Mouse (Mus musculus) adrenal gland, postnatal 36 days (tissue): ENCODE results near the gene Rbm5. TPM values are rescaled to one million over a fixed set of nuclear protein-coding genes. Genes with fewer than 3 reads are reported as not detected.

Source experiments
- DNase-seq, 2 experiments: peaks; one replicate each; pipeline ENCODE4 v3.0.0; 2021; ENCODE audit warnings: mixed read lengths in 1 of 2
- total RNA-seq, 2 experiments: library from RNA; stranded (reverse); gene quantifications; 2 replicates each; pipeline ENCODE4 v1.2.3; 2021

Gene Rbm5
- total RNA-seq, 2 experiments from 2014 or later = 91.6 to 126 TPM

DNA sequence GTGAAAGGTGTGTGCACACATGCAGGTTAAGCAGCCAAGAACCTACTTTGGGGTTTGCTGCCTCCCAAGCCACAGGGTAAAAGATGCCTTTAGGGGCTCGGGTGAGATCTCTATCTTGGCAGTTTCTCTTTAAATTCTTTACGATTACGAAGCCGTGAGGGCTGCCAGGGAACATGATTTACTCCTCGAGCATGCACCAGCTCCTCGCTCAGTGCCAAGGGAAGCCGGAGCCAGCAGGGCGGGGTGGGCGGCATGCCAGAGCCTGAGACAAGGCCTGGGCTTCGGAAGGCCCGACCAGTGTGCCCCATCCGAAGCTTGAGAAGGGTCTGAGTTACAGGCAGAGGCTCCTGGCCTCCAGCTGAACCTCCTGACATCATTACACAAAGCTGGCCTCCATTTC lies 69.2 kb downstream of the Rbm5 start:
- DNase-seq = peak; percentile 89 to 90

DNA sequence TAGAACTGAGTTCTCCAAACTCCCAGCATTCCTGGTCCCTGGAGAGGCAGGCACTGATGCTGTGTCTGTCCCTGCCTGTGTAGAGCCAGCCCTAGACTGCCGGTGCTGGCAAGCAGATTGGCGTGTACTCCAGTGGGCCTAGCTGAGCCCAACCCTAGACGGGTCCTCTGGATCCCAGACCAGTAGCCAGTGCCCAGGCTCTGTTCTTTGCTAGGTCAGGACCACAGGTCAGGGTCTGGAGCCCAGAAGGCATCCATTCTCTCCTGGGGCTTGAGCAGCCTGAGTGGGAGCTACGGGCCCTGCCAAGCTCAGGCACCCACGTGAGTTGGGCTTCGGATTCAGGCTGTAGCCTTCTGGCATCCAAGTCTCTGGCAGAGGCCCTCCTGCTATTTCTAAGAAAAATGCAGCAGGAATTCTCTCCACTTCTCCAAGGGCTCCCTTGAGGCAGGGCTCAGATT lies 70.7 kb downstream of the Rbm5 start:
- DNase-seq = peak in 1 of 2 experiments; percentile 34

DNA sequence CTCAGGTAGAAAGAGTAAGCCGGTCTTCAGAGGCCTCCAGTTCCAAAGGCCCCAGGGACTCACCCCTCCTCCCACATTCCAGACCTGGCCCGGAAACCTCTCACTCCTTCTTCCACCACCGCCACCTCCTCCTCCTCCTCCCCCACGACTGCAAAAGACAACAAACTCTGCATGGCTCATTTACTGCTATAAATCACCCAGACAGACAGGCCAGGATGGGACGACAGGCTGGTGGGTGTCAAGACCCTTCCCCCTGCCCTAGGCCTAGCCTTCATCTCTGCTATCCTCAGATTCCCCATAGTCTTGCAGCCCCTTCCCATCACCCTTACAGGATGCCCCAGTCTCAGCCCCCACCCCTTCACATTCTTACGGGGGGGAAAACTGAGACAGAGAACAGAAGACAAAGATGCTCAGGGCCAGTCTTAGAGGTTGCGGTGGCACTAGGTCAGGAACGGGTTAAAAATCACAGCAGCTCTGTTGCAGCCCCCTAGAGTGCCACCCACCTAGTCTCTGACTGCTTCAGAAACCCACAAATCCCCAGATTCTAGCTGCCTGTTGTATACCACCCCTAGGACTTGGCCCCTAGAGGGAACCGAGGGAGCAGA lies 71.3 kb downstream of the Rbm5 start:
- no peak for DNase-seq

DNA sequence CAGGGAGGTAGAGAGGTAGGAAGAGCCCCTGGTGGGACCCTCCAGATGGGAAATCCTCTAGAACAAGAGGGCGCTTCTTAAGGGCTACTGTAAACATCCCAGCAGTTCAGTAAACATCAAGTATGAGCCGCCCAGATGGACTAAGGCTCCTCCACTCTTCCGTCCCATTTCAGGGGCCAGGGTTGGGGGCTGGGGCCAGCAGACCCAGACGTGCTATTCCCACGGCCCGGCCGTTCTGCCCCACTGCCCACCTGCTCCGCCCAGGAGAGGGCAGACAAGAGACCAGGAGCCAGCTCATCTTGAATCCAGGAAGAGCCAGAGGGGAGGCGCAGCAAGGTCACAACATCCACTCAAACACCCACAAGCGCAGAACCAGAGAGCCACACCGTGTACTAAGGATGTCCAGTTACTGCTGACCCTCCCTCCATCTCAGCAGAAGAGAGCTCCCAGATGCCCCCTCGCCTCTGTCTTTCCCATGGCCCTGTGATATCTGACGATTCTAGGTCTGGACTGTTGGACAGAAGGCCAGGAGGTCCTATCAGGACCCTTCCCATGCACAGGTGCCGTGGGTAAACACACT lies 72.1 kb downstream of the Rbm5 start:
- DNase-seq = no peak

DNA sequence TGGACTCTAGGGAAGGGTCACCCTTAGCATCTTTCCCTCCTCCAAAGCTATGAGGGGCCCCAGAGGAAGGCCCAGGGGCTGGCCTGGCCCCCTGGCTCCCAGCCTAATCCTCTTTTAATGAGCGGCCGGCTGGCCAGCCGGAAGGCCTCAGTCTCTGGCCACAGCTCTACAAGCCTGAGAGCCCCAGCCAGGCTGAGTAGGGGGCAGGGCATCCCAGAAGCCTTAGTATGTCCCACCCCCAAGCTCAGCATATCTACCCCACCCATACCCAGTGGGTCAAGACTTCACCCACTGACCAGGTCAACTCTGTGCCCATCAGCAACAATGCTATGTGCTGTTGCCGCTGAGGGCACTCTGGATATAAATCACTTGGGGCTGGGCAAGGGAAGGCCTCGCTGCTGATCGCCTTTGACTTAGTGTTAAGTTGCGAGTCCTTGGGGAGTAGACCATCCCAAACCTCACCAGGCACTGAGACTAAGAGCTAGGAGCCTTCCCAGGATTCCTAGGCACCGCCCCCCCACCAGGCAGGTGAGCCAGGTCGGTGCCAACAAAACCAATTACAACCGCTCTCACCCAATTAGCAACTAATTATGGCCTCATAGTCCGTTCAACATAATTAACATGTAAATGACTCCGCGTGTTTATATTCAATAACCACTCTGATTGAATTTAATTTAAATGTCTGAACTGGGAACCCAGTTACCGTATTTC lies 72.8 kb downstream of the Rbm5 start:
- DNase-seq = no peak

DNA sequence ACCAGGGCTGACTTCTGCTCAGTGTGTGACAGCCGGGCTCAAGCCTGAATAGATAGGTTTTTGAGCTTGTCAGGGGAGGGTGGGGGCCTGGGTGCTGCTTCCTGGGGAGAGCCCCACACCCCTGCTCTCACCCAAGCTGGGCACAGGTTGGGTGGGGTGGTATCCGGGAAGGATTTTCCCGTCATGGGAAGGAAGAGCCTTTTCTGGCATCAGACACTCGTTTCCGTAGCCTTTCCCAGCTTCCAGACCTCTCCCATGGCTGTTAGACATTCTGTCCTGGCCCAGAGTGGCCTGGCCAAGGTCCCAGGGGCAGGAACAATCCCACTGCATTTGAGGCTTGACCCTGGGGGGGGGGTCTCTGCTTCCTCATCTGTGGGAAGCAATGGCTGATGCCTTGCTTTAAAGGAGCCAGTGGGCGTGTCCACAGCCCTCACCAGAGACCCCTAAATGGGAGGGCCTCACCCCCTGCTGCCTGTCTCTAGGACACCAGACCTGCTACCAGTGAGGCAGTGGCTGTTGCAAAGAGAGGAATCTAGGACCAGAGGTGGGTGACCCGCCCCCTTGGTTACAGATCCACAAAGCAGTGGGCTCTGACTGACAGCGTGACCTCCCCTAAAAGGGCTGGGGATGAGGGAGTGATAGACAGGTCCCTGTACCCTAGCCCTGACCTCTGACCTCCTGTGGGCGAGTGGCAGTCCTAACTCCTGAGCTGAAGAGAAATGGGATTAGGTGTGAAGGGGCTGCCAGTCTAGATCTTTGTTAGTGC lies 73.8 kb downstream of the Rbm5 start:
- peak; percentile 41 to 52 for DNase-seq

DNA sequence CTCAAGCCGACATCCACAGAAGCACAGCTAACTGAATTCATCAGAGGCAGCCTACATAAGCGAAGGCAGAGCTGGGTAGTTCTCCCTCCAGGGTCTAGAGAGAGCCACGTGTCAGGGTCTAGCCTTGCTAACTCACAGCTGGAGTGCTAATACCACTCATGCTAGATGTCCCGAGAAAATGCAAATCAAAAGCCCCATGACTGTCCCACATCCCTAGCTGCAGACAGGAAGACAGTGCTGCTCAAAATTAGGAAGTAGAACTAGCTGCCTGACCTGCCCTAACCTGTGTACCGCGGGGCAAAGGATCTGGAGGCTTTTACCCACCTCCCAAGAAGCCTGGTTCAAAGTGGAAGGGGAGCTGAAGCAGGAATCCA lies 74.7 kb downstream of the Rbm5 start:
- DNase-seq = no peak

DNA sequence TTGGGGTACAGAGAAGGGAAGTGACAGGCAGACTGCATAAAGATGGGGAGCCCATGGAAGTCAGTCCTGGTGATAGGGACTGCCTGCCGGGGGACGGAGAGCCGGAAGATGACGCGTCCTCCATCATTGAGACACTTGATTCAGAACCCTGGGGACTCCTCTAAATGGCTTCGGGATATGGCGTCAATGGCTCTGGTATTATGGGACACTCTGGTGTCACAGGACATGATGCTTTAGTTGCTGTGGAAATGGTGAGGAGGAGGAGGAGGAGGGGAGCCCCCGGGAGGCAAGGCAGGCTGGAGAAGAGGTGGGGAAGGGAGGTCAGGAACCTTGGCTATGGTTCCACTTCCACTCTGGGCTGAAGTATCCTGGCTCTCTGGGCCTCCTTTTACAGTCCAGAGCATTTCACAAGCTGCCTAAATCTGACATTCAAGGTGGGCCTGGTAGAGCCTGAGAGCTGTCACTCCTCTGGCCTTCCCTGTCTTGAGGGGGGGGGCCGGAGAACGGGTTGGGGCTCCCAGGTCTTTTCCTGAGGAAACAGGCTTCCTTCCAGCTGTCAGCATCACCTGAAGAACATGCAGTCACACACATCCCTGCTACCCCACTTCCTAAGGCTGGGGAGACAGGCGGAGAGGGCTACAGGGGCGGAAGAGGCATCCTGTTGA lies 75.2 kb downstream of the Rbm5 start:
- DNase-seq = peak in 1 of 2 experiments; percentile 47

DNA sequence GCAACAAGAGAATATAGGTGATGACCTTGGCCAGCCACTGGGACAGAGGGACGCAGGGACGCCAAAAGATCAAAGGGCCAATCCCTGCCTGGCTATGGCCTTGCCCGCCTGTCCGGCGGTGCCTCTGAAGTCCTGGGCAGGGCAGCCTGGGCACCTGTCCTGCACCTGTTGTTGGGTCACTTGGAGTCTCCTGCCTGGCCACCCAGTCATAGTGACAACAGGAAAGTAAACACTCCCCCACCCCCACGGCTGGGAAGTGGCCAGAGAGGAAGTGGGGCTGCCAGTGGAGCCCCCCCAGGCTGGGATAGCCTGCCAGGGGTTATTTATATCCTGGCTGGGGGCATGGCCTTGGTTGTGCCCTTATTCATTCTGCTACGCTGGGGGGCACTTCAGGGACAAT lies 76.2 kb downstream of the Rbm5 start:
- DNase-seq = peak; percentile 42 to 69

DNA sequence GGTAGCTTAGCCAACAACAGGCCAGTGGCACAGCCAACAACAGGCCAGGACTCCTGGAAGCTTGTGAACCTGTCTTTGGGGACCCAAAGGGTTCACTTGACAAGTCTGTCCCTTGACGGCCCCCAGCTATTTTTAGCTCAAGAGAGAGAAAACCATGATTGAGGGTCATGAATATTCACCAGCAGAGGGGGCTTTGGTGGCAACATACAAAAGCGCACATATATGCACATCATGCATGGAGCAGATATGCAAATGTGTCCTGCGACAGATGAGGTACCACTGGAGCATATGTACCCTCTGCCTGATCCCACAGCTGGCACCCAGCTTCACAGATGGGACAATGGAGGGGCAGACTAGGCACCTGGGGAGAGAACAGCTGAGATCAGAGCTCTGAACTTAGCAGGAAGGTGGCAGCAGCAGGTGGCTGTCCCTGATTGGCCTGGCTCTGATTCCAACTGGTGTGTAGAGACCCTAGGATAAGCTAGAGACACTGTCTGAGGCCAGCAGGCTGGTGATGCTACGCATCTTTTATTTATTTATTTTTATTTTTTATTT lies 77.3 kb downstream of the Rbm5 start:
- DNase-seq = no peak

DNA sequence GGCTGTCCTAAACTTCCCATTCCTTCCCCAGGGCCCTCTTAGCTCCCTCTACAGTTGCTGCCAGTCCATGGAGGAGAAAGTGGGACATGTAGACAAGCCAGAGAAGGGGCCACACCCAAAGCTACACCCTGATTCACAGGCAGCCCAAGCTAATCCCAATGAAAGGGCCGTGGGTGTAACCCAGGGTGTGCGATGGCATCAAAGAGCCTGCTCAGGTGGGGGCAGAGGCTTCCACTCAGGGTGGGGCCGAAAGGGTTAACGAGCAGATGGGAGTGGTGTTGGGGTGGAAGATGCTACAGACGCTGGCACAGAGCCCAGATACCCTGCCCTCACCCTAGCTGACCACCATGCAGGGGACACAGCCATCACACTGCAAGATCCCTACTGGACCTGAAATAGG lies 78.0 kb downstream of the Rbm5 start:
- no peak for DNase-seq

DNA sequence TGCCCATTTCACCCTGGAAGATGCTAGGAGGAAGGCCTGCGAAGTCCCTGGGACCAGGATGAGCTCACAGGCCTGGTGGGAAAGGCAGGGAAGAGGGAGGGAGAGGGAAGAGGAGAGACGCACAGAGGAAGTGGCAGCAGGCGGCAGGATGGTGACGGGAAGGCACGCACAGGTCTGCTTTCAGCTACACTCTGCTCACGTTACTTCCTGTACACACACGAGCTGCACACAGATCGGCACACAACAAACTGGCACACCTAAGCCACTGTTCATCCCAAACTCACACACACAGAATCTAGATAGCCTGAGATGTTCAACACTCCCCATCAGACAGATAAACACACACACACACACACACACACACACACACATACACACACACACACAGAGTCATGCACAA lies 80.4 kb downstream of the Rbm5 start:
- DNase-seq = no peak

Other genes with a start within 250 kb of the Rbm5 start
- 10 to 100 TPM; 43.7 to 49.9 TPM for gene Tmem115, start 237.1 kb downstream of the Rbm5 start, total RNA-seq
- gene Cyb561d2, start 228.8 kb downstream of the Rbm5 start, total RNA-seq = 10 to 100 TPM; 16.7 to 27.4 TPM
- 10 to 100 TPM; 27.9 to 29.2 TPM for gene Nprl2, start 228.8 kb downstream of the Rbm5 start, total RNA-seq
- gene Zmynd10, start 223.7 kb downstream of the Rbm5 start, total RNA-seq = under 1 TPM; 0.20 to 0.66 TPM
- 10 to 100 TPM; 20.4 to 21.6 TPM for gene Rassf1, start 219.4 kb downstream of the Rbm5 start, total RNA-seq
- 10 to 100 TPM; 45.2 to 52.5 TPM for gene Tusc2, start 207.7 kb downstream of the Rbm5 start, total RNA-seq
- 10 to 100 TPM; 35.8 to 37.8 TPM for gene Hyal2, start 203.1 kb downstream of the Rbm5 start, total RNA-seq
- gene Hyal1, start 194.1 kb downstream of the Rbm5 start, total RNA-seq = 10 to 100 TPM in 1 of 2 experiments, 1 to 10 TPM in 1; 8.6 to 10.1 TPM
- gene Naa80, start 192.1 kb downstream of the Rbm5 start, total RNA-seq = 10 to 100 TPM; 14.5 to 19.5 TPM
- 1 to 10 TPM in 1 of 2 experiments, under 1 TPM in 1; 0.99 to 1.6 TPM for gene Hyal3, start 190.2 kb downstream of the Rbm5 start, total RNA-seq
- 10 to 100 TPM; 37.8 to 43.1 TPM for gene Ifrd2, start 183.4 kb downstream of the Rbm5 start, total RNA-seq
- 1 to 10 TPM; 4.6 to 8.4 TPM for gene Sema3b, start 161.8 kb downstream of the Rbm5 start, total RNA-seq
- 100 to 1,000 TPM; 221 to 245 TPM for gene Gnai2, start 135.6 kb downstream of the Rbm5 start, total RNA-seq
- gene Slc38a3, start 101.5 kb downstream of the Rbm5 start, total RNA-seq = 1 to 10 TPM in 1 of 2 experiments, under 1 TPM in 1; 0.30 to 1.0 TPM
- not detected for gene Gnat1, start 91.3 kb downstream of the Rbm5 start, total RNA-seq
- gene Sema3f, start 60.5 kb downstream of the Rbm5 start, total RNA-seq = 10 to 100 TPM; 22.6 to 41.3 TPM
- gene Rbm6, start 102.2 kb upstream of the Rbm5 start, total RNA-seq = 10 to 100 TPM; 45.6 to 55.8 TPM
- 10 to 100 TPM; 17.7 to 19.8 TPM for gene Mon1a, start 117.2 kb upstream of the Rbm5 start, total RNA-seq
- 10 to 100 TPM in 1 of 2 experiments, 1 to 10 TPM in 1; 5.2 to 11.9 TPM for gene Mst1r, start 135.9 kb upstream of the Rbm5 start, total RNA-seq
- not detected for gene Actl11, start 157.5 kb upstream of the Rbm5 start, total RNA-seq
- 1 to 10 TPM; 2.9 to 3.6 TPM for gene Camkv, start 164.7 kb upstream of the Rbm5 start, total RNA-seq
- gene Traip, start 179.1 kb upstream of the Rbm5 start, total RNA-seq = 1 to 10 TPM; 2.0 to 3.0 TPM
- gene Uba7, start 204.5 kb upstream of the Rbm5 start, total RNA-seq = 10 to 100 TPM; 15.8 to 21.3 TPM
- gene Gm20661, start 212.1 kb upstream of the Rbm5 start, total RNA-seq = under 1 TPM; 0.33 to 0.40 TPM
- gene Inka1, start 214.9 kb upstream of the Rbm5 start, total RNA-seq = 1 to 10 TPM; 4.0 to 5.7 TPM
- 1 to 10 TPM in 1 of 2 experiments, under 1 TPM in 1; 0.26 to 2.1 TPM for gene Cdhr4, start 221.5 kb upstream of the Rbm5 start, total RNA-seq
- gene Gm20662, start 225.4 kb upstream of the Rbm5 start, total RNA-seq = 1 to 10 TPM; 1.1 to 1.7 TPM
- 100 to 1,000 TPM; 124 to 129 TPM for gene Ip6k1, start 231.5 kb upstream of the Rbm5 start, total RNA-seq